Mouse (Mus musculus): ENCODE measurements around the gene Nfasc.

Gene Nfasc

GRCm38 (mm10) chr1:132641049-132641795, 100.4 kb downstream of the Nfasc start:
- DNase-seq (ENCODE audit: low read depth): no peak

GRCm38 (mm10) chr1:132640256-132640655, 101.3 kb downstream of the Nfasc start:
- no peak for DNase-seq (ENCODE audit: low read depth)

- DNase-seq (ENCODE audit: low read depth): no peak
Measured at GRCm38 (mm10) chr1:132637346-132637745, 104.3 kb downstream of the Nfasc start.

GRCm38 (mm10) chr1:132629611-132630370, 111.8 kb downstream of the Nfasc start:
- DNase-seq (ENCODE audit: low read depth): no peak

GRCm38 (mm10) chr1:132628599-132628998, 113.0 kb downstream of the Nfasc start:
- no peak for DNase-seq (ENCODE audit: low read depth)

GRCm38 (mm10) chr1:132628183-132628582, 113.4 kb downstream of the Nfasc start:
- no peak for DNase-seq (ENCODE audit: low read depth)

GRCm38 (mm10) chr1:132626125-132626756, 115.4 kb downstream of the Nfasc start:
- DNase-seq (ENCODE audit: low read depth): no peak

- DNase-seq (ENCODE audit: low read depth): no peak
Measured at GRCm38 (mm10) chr1:132625034-132625433, 116.6 kb downstream of the Nfasc start.

- no peak for DNase-seq (ENCODE audit: low read depth)
Measured at GRCm38 (mm10) chr1:132624466-132624865, 117.1 kb downstream of the Nfasc start.

- no peak for DNase-seq (ENCODE audit: low read depth)
Measured at GRCm38 (mm10) chr1:132623641-132624336, 117.8 kb downstream of the Nfasc start.

- no peak for DNase-seq (ENCODE audit: low read depth)
Measured at GRCm38 (mm10) chr1:132612066-132612465, 129.5 kb downstream of the Nfasc start.

GRCm38 (mm10) chr1:132609048-132609634, 132.5 kb downstream of the Nfasc start:
- peak; percentile 49 for DNase-seq (ENCODE audit: low read depth)

GRCm38 (mm10) chr1:132602161-132602560, 139.4 kb downstream of the Nfasc start:
- no peak for DNase-seq (ENCODE audit: low read depth)

- DNase-seq (ENCODE audit: low read depth): no peak
Measured at GRCm38 (mm10) chr1:132598024-132598423, 143.6 kb downstream of the Nfasc start.

GRCm38 (mm10) chr1:132595741-132596140, 145.9 kb downstream of the Nfasc start:
- no peak for DNase-seq (ENCODE audit: low read depth)

- peak; percentile 42 for DNase-seq (ENCODE audit: low read depth)
Measured at GRCm38 (mm10) chr1:132594587-132594986, 147.0 kb downstream of the Nfasc start.

GRCm38 (mm10) chr1:132592145-132592544, 149.5 kb downstream of the Nfasc start:
- DNase-seq (ENCODE audit: low read depth): no peak

- DNase-seq (ENCODE audit: low read depth): no peak
Measured at GRCm38 (mm10) chr1:132591399-132591930, 150.1 kb downstream of the Nfasc start.

GRCm38 (mm10) chr1:132586679-132587201, 154.9 kb downstream of the Nfasc start:
- DNase-seq (ENCODE audit: low read depth): no peak

GRCm38 (mm10) chr1:132585376-132585775, 156.2 kb downstream of the Nfasc start:
- no peak for DNase-seq (ENCODE audit: low read depth)

GRCm38 (mm10) chr1:132582998-132583604, 158.5 kb downstream of the Nfasc start:
- DNase-seq (ENCODE audit: low read depth): no peak

Measured in induced T-regulatory cell, adult 2 months (primary cell).